Mouse (Mus musculus) left cerebral cortex, adult 18-20 months (tissue): ENCODE data around the gene Hnf1b. TPM values are rescaled to one million over a fixed set of nuclear protein-coding genes. Genes with fewer than 3 reads are reported as not detected.

Source experiments
- DNase-seq, 2 experiments: peaks; one replicate each; pipeline ENCODE4 v3.0.0; 2021 to 2022; ENCODE audit warnings: low spot score in 2 of 2, mixed read lengths in 1 of 2
- total RNA-seq, 2 experiments: library from RNA; stranded (reverse); gene quantifications; 2 replicates each; pipeline ENCODE4 v1.2.3; 2021

Gene Hnf1b
- total RNA-seq, 2 experiments from 2014 or later: 0.21 to 0.68 TPM

DNA sequence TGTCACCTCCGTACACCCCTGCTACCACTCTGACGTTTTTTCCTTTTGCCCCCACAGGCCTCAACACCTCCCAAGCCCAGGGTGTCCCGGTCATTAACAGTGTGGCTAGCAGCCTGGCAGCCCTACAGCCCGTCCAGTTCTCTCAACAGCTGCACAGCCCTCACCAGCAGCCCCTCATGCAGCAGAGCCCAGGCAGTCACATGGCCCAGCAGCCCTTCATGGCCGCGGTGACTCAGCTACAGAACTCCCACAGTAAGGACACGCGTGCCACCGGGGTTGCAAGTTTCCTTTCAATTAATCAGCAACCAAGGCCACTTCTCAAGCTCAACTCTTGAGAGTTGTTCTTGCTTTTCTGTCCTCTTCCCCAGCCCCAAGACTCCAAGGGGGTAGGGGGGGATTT lies 43.5 kb downstream of the Hnf1b start:
- no peak for DNase-seq

GRCm38 (mm10) chr11:83896430-83897410 lies 46.9 kb downstream of the Hnf1b start:
- no peak for DNase-seq

DNA sequence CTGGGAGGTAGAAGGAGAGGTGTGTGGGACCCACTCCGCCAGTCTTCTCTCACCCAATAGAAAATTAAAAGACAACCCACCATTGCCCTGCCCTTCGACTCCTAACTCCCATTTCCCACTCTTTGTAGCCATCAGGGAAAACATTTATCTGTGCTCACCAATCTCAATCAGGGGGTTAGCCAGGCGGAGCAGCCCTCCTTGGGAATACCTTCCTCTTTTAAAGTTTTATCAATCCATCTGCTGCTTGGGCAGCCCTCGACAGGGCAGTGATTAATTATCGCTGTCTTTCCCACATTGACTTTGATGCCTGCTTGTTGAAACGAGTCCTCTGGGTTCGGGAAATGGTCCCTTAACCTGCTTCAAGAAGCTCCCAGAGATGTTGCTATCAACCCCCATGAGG lies 47.7 kb downstream of the Hnf1b start:
- DNase-seq: no peak

- DNase-seq: no peak
Measured at GRCm38 (mm10) chr11:83902812-83903211, 52.9 kb downstream of the Hnf1b start.

- no peak for DNase-seq
Measured at GRCm38 (mm10) chr11:83905756-83906155, 55.9 kb downstream of the Hnf1b start.

GRCm38 (mm10) chr11:83908376-83908775 lies 58.5 kb downstream of the Hnf1b start:
- no peak for DNase-seq

DNA sequence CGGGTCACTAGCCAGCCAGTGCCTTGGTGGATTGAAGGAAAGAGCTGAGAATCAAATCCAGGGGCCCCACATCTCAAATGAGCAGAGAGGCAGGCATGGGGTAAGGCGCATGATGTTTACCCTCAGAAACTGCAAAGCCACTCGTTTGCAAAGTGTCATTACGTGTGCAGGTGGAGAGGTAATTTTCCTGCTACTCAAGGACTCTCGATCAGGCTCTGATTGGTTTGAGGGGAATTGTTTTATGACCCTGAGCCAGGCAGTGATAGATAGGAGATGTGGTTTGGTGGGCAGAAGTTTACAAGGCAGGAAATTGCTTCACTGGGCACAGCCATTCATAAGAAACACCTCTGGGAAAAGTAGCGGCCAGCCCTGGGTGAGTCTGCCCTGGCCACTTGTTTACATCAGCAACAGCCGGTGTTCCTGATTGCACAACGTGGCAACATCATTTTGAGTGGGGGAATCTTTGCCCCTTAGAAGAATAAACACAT lies 64.0 kb downstream of the Hnf1b start:
- DNase-seq: no peak

DNA sequence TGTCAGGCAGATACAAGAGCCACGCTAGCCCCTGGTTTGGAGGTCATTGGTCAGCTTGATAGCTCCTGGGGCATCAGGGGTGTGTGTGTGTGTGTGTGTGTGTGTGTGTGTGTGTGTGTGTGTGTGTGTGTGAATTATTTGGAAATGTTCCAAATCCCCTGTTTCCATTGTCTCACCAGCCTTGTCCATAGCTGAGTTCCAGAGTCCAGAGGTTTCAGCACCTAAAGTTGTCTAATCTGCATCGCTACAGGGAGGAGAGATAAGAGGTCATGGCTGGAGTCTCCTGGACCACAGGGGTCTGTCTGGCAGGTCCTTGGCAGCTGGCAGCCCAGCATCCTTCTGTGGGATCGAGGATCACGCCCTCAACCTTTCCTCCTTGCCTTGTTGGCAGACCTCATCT lies 64.6 kb downstream of the Hnf1b start:
- DNase-seq: no peak

DNA sequence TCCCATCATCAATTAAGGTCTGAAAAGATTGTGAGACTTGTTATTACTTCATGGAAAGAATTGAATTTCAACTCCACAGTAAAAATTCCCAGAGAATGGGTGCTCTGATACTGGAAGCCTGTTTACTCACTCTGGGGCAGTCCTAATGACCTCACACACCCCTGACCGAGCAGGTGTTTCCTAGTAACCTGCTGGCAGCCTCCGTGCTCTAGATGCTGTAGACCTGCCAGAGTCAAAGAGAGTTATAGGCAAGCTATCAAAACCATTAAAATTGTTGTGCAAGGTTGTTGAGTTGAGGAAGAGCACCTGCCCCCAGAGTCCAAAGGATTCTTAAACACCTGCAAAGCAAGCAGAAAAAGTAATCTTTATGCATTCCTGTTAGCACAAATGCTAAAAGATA lies 72.7 kb downstream of the Hnf1b start:
- no peak for DNase-seq

DNA sequence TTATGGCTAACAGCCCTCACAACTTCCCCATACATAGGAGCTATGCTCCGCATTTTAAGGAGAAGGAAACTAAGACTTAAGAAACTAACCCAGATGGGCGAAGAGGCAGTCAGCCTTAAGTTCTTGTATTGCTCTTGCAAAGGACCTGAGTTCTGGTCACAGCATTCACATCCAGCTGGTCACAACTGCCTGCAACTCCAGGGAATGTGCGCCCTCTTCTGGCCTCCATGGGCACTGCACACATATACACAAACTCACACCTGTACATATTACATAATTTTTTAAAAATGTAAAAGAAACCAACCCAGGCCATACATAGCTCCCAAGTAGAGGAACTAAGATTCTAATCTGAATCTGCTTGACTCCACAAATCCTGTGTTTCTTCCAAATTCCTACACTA lies 77.2 kb downstream of the Hnf1b start:
- no peak for DNase-seq

DNA sequence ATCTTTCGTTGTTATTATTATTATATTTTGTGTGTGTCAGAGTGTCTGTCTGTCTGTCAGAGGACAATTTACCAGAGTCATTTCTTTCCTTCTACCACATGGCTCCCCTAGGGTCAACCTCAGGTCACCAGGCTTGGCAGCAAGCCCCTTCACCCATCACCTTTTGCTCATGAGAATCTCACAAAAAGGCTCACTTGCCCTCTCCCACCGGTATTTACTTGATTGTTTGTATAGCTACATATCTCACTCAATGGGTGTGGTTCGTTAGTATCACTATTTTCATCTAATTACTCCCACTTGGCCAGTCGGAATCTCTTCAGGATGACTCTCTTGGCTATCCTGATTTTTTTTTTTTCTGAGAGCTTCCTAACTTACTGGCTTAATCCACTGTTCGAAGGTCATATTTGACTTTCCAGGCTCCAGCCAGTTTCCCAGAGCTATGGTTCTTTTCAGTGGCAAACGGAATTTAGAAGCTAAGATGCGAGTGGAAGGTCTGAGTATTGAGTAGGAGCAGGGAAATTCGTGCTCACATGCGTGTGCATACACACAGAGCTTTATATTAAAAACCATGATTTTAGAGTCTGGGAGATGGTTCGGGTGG lies 82.7 kb downstream of the Hnf1b start:
- no peak for DNase-seq

DNA sequence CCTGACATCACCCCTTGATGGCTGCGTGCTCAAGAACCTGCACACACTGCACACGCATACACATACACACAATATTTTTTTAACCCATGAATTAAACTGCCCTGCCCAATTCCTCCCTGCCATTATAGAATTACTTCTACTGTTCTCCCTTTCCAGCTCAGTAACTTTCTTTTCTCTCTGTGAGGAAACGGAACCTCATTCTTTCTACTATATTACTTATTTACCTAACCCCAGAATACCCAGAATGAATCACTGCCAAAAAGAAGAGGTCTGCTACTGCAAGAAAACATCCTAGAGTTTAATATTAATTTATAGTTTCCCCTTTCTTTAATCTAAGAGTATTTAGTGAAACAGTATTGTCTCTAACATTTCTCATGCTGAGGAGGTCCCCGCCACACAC lies 83.5 kb downstream of the Hnf1b start:
- DNase-seq: no peak

- peak; percentile 74 to 85 for DNase-seq
Measured at GRCm38 (mm10) chr11:83935986-83936665, 86.3 kb downstream of the Hnf1b start.

GRCm38 (mm10) chr11:83938556-83938955 lies 88.7 kb downstream of the Hnf1b start:
- no peak for DNase-seq

- DNase-seq: peak; percentile 87 to 92
Measured at GRCm38 (mm10) chr11:83941950-83942840, 92.3 kb downstream of the Hnf1b start, which contains the start of gene Ddx52. Gene Ddx52, plus strand, starts transcription at chr11:83942062.

Other genes starting within 250 kb of the Hnf1b start
- gene Rpl9-ps1, start 204.4 kb upstream of the Hnf1b start, total RNA-seq: not detected
- not detected for gene Ccl3, start 200.7 kb upstream of the Hnf1b start, total RNA-seq
- gene Ccl4, start 187.5 kb upstream of the Hnf1b start, total RNA-seq: not detected
- not detected for gene Wfdc17, start 146.1 kb upstream of the Hnf1b start, total RNA-seq
- 1 to 10 TPM; 1.1 to 1.2 TPM for gene Wfdc18, start 141.0 kb upstream of the Hnf1b start, total RNA-seq
- not detected for gene Wfdc21, start 103.1 kb upstream of the Hnf1b start, total RNA-seq
- gene Heatr6, start 96.4 kb upstream of the Hnf1b start, total RNA-seq: 10 to 100 TPM; 12.0 to 13.2 TPM
- gene Ddx52, start 92.0 kb downstream of the Hnf1b start, total RNA-seq: 10 to 100 TPM; 14.0 to 15.0 TPM
- gene Synrg, start 114.4 kb downstream of the Hnf1b start, total RNA-seq: 10 to 100 TPM; 62.3 to 63.3 TPM
- gene Dusp14, start 219.2 kb downstream of the Hnf1b start, total RNA-seq: 100 to 1,000 TPM in 1 of 2 experiments, 10 to 100 TPM in 1; 83.4 to 101 TPM